Mouse (Mus musculus): ENCODE measurements around the gene Pml.
A peak's percentile ranks its signal among the peaks of the same experiment; 100 is the strongest.

The Pml gene

DNA sequence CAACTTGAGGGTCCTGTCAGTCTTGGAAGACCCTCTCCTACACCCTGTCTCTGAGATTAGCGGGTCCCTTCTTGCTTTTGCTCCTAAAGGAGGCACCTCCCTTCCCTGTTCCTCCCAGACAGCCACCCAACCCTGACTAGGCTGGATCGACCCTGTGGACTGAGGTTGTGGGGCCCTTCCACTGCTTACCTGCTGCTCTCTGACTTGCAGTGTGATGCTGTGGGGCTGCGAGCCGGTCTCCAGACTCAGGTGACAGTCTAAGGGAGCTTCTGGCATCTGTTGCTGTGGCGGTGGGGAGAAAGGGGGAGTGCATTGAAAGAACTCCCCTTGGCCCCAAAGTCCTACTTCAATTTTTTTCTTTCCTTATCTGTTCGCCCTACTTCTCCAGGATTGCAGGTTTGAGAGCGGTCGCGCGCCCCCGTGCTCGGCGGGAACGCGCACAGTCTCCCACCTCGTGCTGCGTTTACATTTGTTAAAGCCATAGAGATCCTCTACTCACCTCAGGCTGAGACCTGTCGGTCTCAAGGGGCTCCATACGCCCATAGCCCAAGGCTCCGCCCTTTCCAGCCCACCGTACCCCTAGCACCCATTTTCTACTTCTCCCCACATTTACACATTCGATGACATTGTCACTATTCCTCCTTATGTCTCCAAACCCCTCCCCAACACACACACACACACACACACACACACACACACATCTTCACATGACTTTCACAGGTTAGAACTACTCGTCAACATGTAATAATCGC is 48.3 kb downstream of the Pml start:
- DNase-seq, result no peak

- DNase-seq, result no peak
Observed at GRCm38 (mm10) chr9:58200270-58201090, 49.1 kb downstream of the Pml start.

GRCm38 (mm10) chr9:58199381-58200269 is 50.0 kb downstream of the Pml start:
- no peak for DNase-seq

GRCm38 (mm10) chr9:58198801-58199371 is 50.7 kb downstream of the Pml start:
- DNase-seq, result peak; percentile 33

DNA sequence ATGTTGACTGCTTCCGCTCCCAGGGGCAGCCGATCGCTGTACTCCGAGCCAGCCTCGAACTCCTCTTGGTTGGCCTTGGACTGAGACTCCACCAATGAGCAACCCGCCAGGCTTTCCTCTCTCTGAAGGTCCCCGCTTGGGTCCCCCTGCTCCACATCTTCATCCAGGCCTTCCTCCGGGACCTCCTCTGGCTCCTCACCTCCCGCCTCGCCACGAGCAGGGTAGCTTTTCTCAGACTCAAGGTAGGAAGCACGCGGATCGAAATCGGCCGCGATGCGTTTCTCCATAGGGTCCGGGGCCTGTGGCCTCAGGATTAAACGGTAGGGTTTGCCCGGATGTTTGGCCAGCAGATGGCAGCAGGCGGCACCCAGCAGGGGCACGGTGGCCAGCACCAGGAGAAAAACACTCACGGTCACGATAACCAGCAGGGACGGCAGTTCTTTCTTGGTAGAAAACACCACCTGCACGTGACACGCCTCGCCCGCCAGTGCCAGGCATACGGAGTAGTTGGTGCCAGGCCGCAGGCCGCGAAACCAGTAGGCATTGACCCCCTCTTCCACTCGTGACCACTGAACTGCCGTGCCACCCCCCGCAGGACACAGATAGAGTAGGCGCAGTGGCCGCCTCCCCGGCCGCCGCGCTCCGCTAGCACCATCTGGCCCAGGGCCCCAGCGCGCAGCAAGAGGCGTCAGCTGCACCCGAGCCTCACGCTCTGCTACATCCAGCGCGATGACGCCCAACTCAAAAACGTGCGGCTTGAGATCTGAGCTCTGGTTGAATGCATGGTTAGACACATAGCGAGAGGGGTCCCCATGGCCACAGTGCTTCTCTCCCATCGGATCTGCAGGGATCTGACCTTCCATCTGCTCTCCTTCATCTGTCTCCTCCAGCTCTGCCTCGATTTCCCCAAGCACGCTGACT is 51.5 kb downstream of the Pml start:
- DNase-seq, result peak; percentile 36

DNA sequence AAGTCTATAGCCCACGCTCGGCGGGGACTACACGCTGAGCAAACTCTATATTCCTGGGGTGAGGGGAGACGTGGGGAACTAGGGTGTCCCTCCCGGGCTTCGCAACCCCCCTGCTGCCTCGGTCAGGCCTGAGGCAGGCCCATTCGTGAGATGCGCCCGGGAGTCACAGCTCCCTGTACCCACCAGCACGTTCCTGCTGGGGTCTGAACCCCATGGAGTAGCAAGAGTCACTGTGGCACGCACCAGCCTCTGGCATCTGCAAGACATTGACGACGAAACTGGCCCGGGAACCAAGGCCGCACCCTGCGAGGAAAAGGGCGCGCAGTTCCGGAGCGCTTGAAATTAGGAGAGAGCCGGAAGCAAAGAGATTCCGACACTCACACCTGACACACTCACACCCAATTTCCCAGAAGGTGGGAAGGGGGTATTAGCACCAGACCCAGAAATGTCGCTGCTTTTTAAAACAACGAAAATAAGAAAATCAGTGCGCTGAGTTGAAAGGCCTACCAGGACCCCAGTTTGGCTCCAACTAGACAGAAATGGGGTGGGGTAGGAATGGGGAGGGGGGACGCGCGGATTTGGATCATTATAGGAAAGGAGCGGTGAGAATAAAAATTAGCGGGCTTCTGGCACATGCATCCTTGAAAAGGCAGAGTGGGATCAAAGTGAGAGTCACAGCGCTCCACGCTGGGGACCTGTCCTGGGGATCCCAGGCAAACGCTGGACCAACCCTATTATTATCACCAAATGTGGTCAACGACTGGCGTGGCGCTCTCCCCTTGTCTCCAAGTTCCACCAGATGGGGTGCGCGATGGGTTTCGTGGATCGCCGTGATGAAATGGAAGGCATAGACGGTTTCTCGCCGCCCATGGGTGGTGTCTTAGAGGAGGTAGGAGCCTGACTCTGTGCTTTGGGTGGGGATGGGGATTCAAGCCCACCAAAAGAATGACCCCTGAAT is 52.7 kb downstream of the Pml start:
- no peak for DNase-seq

GRCm38 (mm10) chr9:58196141-58196540 is 53.4 kb downstream of the Pml start:
- DNase-seq, result no peak

- DNase-seq, result no peak
Observed at GRCm38 (mm10) chr9:58195671-58196070, 53.9 kb downstream of the Pml start.

- DNase-seq, result no peak
Observed at GRCm38 (mm10) chr9:58194222-58194621, 55.4 kb downstream of the Pml start.

- peak; percentile 13 for DNase-seq
Observed at GRCm38 (mm10) chr9:58184456-58184855, 65.1 kb downstream of the Pml start.

DNA sequence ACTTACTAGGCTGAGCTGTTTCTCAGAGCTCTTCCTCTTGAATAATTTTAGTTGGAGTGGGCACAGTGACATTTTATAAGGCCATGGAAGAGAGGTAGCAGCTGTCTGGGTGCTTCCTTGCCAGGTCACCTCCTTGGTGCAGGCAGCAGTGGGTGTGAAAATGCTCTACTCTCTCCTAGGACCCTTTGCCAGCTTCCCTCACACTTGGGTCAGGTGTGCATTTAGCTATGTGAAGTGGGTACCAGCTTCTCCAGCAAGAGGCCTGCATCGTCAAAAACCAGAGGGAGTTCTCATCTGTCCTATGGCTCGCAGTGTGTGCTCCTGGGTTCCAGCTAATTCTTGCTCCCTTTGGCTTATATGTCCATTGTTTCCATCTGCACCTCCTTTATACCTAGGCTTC is 70.2 kb downstream of the Pml start:
- DNase-seq, result no peak

DNA sequence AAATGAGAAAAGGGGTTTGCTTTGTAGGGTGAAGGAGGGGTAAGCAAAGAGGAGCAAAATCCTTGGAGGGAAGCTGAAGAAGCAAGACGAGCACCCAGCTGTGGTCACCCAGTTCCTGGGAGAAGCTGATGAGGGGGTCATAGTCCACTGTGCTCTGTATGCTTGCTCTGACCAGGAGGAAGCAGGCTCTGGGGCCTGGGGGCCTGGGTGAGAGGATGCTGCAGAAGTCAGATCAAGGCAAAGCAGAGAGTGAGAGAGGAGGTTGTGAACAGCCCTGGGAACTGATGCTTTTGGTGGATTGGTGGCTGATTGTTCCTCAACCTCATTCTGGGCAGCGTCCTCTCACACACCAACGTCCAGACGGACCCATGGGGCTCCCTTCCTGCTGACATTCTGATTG is 72.4 kb downstream of the Pml start:
- no peak for DNase-seq

GRCm38 (mm10) chr9:58175745-58176487 is 73.7 kb downstream of the Pml start:
- no peak for DNase-seq

- no peak for DNase-seq
Observed at GRCm38 (mm10) chr9:58174818-58175251, 74.8 kb downstream of the Pml start.

DNA sequence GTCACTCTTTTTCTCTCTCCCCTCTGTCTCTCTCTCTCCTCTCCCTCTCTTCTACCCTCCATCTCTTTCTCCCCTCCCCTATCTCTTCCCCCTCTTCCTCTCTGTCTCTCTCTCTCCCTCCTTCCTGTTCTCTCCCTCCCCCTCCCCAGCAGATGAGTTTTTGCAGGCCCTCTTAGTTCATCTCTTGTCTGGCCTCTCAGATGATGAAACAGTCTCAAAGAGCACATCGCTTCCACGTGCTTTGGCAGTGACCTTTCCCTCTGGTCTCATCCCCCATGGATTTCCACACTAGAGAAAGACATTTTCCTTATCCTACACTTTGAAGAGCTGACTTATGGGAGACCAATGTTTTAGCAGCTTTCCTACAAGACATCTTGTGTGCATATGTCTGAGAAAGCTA is 76.7 kb downstream of the Pml start:
- DNase-seq, result no peak

- no peak for DNase-seq
Observed at GRCm38 (mm10) chr9:58169426-58169825, 80.2 kb downstream of the Pml start.

DNA sequence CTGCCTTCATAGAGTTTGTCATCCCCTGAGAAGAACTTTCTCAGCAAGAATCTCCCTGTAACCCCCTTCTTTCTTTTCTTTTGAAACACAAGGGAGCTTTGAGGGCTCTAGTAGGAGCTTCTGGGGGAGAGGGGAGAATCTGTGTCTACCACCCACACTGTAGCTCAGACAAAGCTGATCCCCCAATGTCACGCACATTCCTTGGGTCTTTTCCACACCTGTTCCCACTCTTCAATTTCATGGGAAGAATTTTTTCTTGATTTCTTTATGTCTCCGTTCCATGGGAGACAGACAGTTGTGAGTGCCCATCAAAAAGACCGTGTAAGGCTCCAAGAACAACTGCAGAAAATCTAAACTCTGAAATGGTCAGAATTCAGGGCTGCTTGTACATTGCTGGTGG is 80.7 kb downstream of the Pml start:
- no peak for DNase-seq

Measured in thymus, postnatal 25 days (tissue).